ENCODE assay signal across 22 mouse cellular contexts in genomic region chr9:64551307-64551706, GRCm38 (mm10).
"Had no signal": no experiment of that assay in that cellular context is flagged by ENCODE, and none has a peak within 500 bp of the region (broad histone marks: within the 10 kb centered on the region; RNA-seq: fewer than 3 reads in every experiment).

No protein-coding gene starts in this region.

- H3K36me3 ChIP-seq: lung, embryonic 15.5 days; midbrain, embryonic 10.5 days; midbrain, embryonic 13.5 days; neural tube, embryonic 13.5 days; neural tube, embryonic 15.5 days had no signal

- H3K9ac ChIP-seq: liver, embryonic 14.5 days; lung, embryonic 15.5 days; midbrain, embryonic 13.5 days; neural tube, embryonic 13.5 days; neural tube, embryonic 15.5 days had no signal

- ATAC-seq: lung, postnatal 0 days; midbrain, embryonic 13.5 days; midbrain, embryonic 16.5 days had no signal

- H3K4me2 ChIP-seq: lung, embryonic 15.5 days; midbrain, embryonic 13.5 days; neural tube, embryonic 13.5 days; neural tube, embryonic 15.5 days had no signal

- H3K4me3 ChIP-seq: lung, embryonic 15.5 days; megakaryocyte, embryonic 14.5 days; midbrain, embryonic 10.5 days; midbrain, embryonic 13.5 days; myocyte; neural tube, embryonic 13.5 days; neural tube, embryonic 15.5 days had no signal

- H3K27ac ChIP-seq: liver, embryonic 14.5 days; lung, embryonic 15.5 days; macrophage; neural tube, embryonic 15.5 days had no signal

- DNase-seq: lung, adult 2 months; lung, postnatal 14 days; lung, postnatal 36 days; retina, postnatal 1 day; right cerebral cortex, adult 18-20 months; right cerebral cortex, postnatal 25 days; right cerebral cortex, postnatal 4 days; spleen, adult 18-20 months; thymus, adult 18-20 months; thymus, postnatal 14 days; thymus, postnatal 36 days had no signal

- H3K9me3 ChIP-seq: lung, embryonic 15.5 days; megakaryocyte, embryonic 14.5 days; midbrain, embryonic 10.5 days; midbrain, embryonic 13.5 days; neural tube, embryonic 13.5 days; neural tube, embryonic 15.5 days had no signal

- H3K4me1 ChIP-seq: lung, embryonic 15.5 days; megakaryocyte, embryonic 14.5 days had no signal

- H3K27me3 ChIP-seq: lung, embryonic 15.5 days had no signal
